In the genomic region with DNA sequence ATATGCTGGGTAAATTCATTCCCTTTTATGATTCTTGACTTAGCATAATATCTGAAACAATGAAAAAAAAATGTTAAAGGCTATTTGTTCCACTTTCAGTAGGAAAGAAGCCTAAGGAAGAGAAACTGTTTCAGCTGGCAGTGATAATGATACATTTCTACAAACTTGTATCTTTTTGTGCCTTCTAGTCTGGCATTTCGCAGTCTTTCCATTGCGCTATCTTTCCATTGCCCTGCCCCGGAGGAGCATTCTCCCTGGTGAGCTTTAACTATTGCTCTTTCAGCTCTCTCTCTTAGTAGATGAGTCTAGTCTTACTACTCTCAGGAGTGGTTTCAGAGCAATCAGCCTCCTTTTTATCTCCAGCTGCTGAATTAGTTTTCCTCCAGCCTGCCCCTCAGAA, we compare ENCODE assay signal across 28 mouse cellular contexts.
"Had no signal": no experiment of that assay in that cellular context is flagged by ENCODE, and none has a peak within 500 bp of the region (broad histone marks: within the 10 kb centered on the region; RNA-seq: fewer than 3 reads in every experiment).

No protein-coding gene starts in this region.

- H3K4me2 ChIP-seq: embryonic facial prominence, embryonic 12.5 days; embryonic facial prominence, embryonic 13.5 days; embryonic facial prominence, embryonic 15.5 days; forebrain, embryonic 12.5 days; forebrain, embryonic 13.5 days; forebrain, embryonic 15.5 days had no signal

- DNase-seq: cerebellum, adult 8-10 months; cerebellum, adult 9-10 months; cerebellum, adult 9-11 months; cerebellum, postnatal 10 days; cerebellum, postnatal 14 days; cerebellum, postnatal 25 days; cerebellum, postnatal 36 days; embryo, embryonic 11 days; forebrain, postnatal 0 days; gastrocnemius, adult 2 months; gastrocnemius, postnatal 10 days; gastrocnemius, postnatal 14 days; gastrocnemius, postnatal 25 days; gastrocnemius, postnatal 36 days; heart, adult 11 months; heart, adult 18-20 months; heart, adult 2 months had no signal

- H3K9me3 ChIP-seq: embryonic facial prominence, embryonic 10.5 days; embryonic facial prominence, embryonic 12.5 days; embryonic facial prominence, embryonic 13.5 days; embryonic facial prominence, embryonic 15.5 days; forebrain, embryonic 10.5 days; forebrain, embryonic 12.5 days; forebrain, embryonic 13.5 days; forebrain, embryonic 15.5 days had no signal

- H3K27me3 ChIP-seq: embryonic facial prominence, embryonic 12.5 days; embryonic facial prominence, embryonic 13.5 days; embryonic facial prominence, embryonic 15.5 days; forebrain, embryonic 12.5 days; forebrain, embryonic 13.5 days; forebrain, embryonic 15.5 days had no signal

- H3K27ac ChIP-seq: embryonic facial prominence, embryonic 10.5 days; embryonic facial prominence, embryonic 12.5 days; embryonic facial prominence, embryonic 13.5 days; embryonic facial prominence, embryonic 15.5 days; forebrain, embryonic 10.5 days; forebrain, embryonic 12.5 days; forebrain, embryonic 13.5 days; forebrain, embryonic 15.5 days; gastrocnemius, adult 2 months; heart, adult 2 months had no signal

- ATAC-seq: forebrain, embryonic 13.5 days; forebrain, embryonic 14.5 days; forebrain, embryonic 15.5 days; forebrain, embryonic 16.5 days; forebrain, postnatal 0 days had no signal

- H3K9ac ChIP-seq: embryonic facial prominence, embryonic 12.5 days; embryonic facial prominence, embryonic 13.5 days; embryonic facial prominence, embryonic 15.5 days; forebrain, embryonic 12.5 days; forebrain, embryonic 13.5 days; forebrain, embryonic 15.5 days; forebrain, postnatal 0 days had no signal

- H3K36me3 ChIP-seq: embryonic facial prominence, embryonic 10.5 days; embryonic facial prominence, embryonic 12.5 days; embryonic facial prominence, embryonic 13.5 days; embryonic facial prominence, embryonic 15.5 days; forebrain, embryonic 10.5 days; forebrain, embryonic 12.5 days; forebrain, embryonic 15.5 days had no signal

- H3K4me3 ChIP-seq: embryonic facial prominence, embryonic 10.5 days; embryonic facial prominence, embryonic 12.5 days; embryonic facial prominence, embryonic 13.5 days; embryonic facial prominence, embryonic 15.5 days; erythroblast, embryonic 14.5 days; forebrain, embryonic 10.5 days; forebrain, embryonic 12.5 days; forebrain, embryonic 13.5 days; forebrain, embryonic 15.5 days; gastrocnemius, adult 2 months; heart, adult 2 months had no signal
